Mouse (Mus musculus) testis, adult 2 months (tissue): ENCODE data around the gene Obsl1. TPM values are rescaled to one million over a fixed set of nuclear protein-coding genes. Genes with fewer than 3 reads are reported as not detected.

Source experiments
- H3K27ac ChIP-seq: fragments of 200-500 bp; 2 replicates; pipeline ENCODE4 v1.5.1; 2012; ENCODE audit warnings: low read depth, low read length; ENCODE audit not compliant: control insufficient read depth, insufficient read depth
- H3K27me3 ChIP-seq: fragments of 200-500 bp; 2 replicates; pipeline ENCODE4 v1.6.1; 2012; ENCODE audit warnings: mild to moderate bottlenecking, low read length, moderate library complexity; ENCODE audit not compliant: control insufficient read depth, insufficient read depth
- H3K36me3 ChIP-seq: fragments of 200-500 bp; 2 replicates; pipeline ENCODE4 v1.6.1; 2012; ENCODE audit warnings: mild to moderate bottlenecking, low read length; ENCODE audit not compliant: control insufficient read depth, insufficient read depth
- H3K4me1 ChIP-seq: fragments of 200-500 bp; 2 replicates; pipeline ENCODE4 v1.6.1; 2012; ENCODE audit warnings: low read length; ENCODE audit not compliant: control insufficient read depth, insufficient read depth
- H3K4me3 ChIP-seq: fragments of 200-500 bp; 2 replicates; pipeline ENCODE4 v1.5.1; 2012; ENCODE audit warnings: low read depth, mild to moderate bottlenecking, low read length, moderate library complexity, mixed read lengths; ENCODE audit not compliant: control insufficient read depth
- CTCF ChIP-seq: fragments of 200-500 bp; IDR thresholded peaks from 2 replicates; pipeline ENCODE4 v1.5.1; 2012; ENCODE audit warnings: low read depth, mild to moderate bottlenecking, inconsistent platforms, low read length, moderate library complexity; ENCODE audit not compliant: control insufficient read depth, insufficient read depth, insufficient replicate concordance
- POLR2A ChIP-seq: fragments of 200-500 bp; IDR thresholded peaks from 2 replicates; pipeline ENCODE4 v1.6.1; 2012; ENCODE audit warnings: low read depth, mild to moderate bottlenecking, inconsistent platforms, low read length, moderate library complexity; ENCODE audit not compliant: control insufficient read depth
- polyA plus RNA-seq: library from polyadenylated mRNA; depleted of rRNA; stranded (reverse); fragments of >200 nt; gene quantifications from 2 replicates; pipeline ENCODE4 v1.2.3, GENCODE M21; 2012

Gene Obsl1
- polyA plus RNA-seq, 1 experiment: 46.0 TPM

GRCm38 (mm10) chr1:75516703-75517380 is 10.6 kb upstream of the Obsl1 start:
- Histone ChIP-seq H3K4me1 (peaks cover 2% of the 10 kb centered on the region; the same call in 1 of the 2 replicates), H3K27ac (peak overlapping the region; percentile 61), H3K27me3 (no peaks in the 10 kb centered on the region), H3K36me3 (no peaks in the 10 kb centered on the region), H3K4me3 (no peak overlapping the region)
- no peak for TF ChIP-seq POLR2A
- no peak for TF ChIP-seq CTCF

GRCm38 (mm10) chr1:75512550-75512949 is 6.3 kb upstream of the Obsl1 start:
- Histone ChIP-seq H3K27ac (no peak overlapping the region), H3K4me1 (peaks cover 5% of the 10 kb centered on the region), H3K27me3 (no peaks in the 10 kb centered on the region), H3K4me3 (no peak overlapping the region), H3K36me3 (no peaks in the 10 kb centered on the region)
- no peak for TF ChIP-seq POLR2A

DNA sequence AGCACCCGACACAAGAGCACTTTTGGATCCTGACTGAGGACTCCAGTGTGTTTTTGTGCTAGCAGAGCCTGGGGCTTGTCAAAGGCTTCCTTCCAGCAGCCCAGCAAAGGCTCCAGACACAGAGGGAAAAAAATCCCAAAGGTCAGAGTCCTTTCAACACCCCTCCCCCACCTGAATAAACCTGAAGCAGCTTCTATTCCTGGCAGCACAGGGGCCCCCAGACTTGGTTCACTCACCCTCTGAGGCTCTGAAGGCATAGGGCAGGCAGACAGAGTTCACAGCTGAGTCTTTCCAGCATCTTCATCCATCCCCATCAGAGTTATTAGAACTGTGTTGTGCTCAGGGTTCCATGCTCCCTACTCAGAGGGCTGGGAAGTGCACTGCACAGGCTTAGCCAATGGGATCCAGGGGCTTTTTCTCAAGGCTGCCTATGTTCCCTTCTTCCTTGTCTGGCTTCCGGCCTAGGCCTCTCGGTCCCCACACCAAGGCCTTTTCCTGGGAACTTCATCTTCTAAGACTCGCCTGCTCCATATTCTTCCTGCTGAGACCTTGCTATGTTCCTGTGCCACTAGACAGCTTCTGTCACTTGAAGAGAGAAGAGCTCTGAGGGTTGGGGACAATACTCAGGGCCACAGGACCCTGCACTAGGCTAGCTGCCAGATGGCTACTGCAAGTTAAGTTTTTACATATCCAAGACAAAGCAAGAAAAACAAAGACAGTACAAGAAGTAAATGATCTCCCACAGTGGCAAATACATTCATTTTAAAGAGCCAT is 5.4 kb upstream of the Obsl1 start:
- H3K36me3 ChIP-seq: no peaks in the 10 kb centered on the region
- H3K4me3 ChIP-seq: no peak overlapping the region

GRCm38 (mm10) chr1:75510154-75510553 is 3.9 kb upstream of the Obsl1 start:
- peaks cover 24% of the 10 kb centered on the region for H3K4me1 ChIP-seq
- no peak for TF ChIP-seq POLR2A
- TF ChIP-seq CTCF: no peak
- no peaks in the 10 kb centered on the region for H3K36me3 ChIP-seq
- no peak overlapping the region for H3K4me3 ChIP-seq
- peak overlapping the region; percentile 59 for H3K27ac ChIP-seq
- H3K27me3 ChIP-seq: no peaks in the 10 kb centered on the region

More for the DNA sequence above, 5.4 kb upstream of the Obsl1 start:
- H3K27me3 ChIP-seq: no peaks in the 10 kb centered on the region
- H3K4me1 ChIP-seq: peaks cover 10% of the 10 kb centered on the region
- H3K27ac ChIP-seq: peak overlapping the region; percentile 24; the same call in 1 of the 2 replicates
- TF ChIP-seq POLR2A: no peak

- peak overlapping the region; percentile 59 for H3K27ac ChIP-seq
- no peaks in the 10 kb centered on the region for H3K27me3 ChIP-seq
- peaks cover 27% of the 10 kb centered on the region for H3K4me1 ChIP-seq
- no peak for TF ChIP-seq CTCF
- TF ChIP-seq POLR2A: no peak
- no peak overlapping the region for H3K4me3 ChIP-seq
- H3K36me3 ChIP-seq: no peaks in the 10 kb centered on the region
Observed at GRCm38 (mm10) chr1:75509586-75509985, 3.3 kb upstream of the Obsl1 start.

DNA sequence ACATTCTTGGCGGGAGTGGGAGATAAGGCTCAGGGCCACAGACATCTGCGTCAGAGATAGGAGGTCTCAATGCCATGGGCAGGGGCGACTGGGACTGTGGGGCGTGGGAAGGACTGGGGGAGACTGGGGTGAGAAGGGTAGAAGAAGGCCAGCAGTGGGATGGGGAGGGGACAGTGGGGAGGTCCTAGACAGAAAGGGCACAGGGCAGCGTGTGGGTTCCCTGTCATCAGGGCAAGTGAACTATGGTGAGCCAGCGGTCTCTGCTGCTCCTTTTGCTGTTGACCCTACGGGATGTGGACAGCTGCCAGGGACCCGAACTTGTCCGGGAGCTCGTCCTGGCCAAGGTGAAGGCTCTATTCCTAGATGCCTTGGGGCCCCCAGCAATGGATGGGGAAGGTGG is 754 bp upstream of the Obsl1 start, which contains the start of gene Inha:
TSS of gene Inha (plus strand) at position 72 of the 400 bp plus-strand sequence.
- Histone ChIP-seq H3K27ac (peak within 1 kb of the TSS; percentile 57), H3K27me3 (no peaks in the 10 kb centered on the region)

GRCm38 (mm10) chr1:75505159-75505955 is 895 bp downstream of the Obsl1 start:
- peak overlapping the region; percentile 66 for H3K4me3 ChIP-seq
- no peak for TF ChIP-seq CTCF
- TF ChIP-seq POLR2A: peak; percentile 40; the same call in 1 of the 2 replicates
- peak overlapping the region; percentile 57 for H3K27ac ChIP-seq
- H3K4me1 ChIP-seq: peaks cover 37% of the 10 kb centered on the region
- no peaks in the 10 kb centered on the region for H3K36me3 ChIP-seq
- H3K27me3 ChIP-seq: no peaks in the 10 kb centered on the region

More for the DNA sequence above, 754 bp upstream of the Obsl1 start, which contains the start of gene Inha:
- H3K36me3 ChIP-seq: no peaks in the 10 kb centered on the region
- peak within 1 kb of the TSS; percentile 66 for H3K4me3 ChIP-seq
- TF ChIP-seq CTCF (no peak), POLR2A (no peak)
- H3K4me1 ChIP-seq: peaks cover 37% of the 10 kb centered on the region
